Mouse (Mus musculus): ENCODE results near the gene Rnf121. TPM values are rescaled to one million over a fixed set of nuclear protein-coding genes. Genes with fewer than 3 reads are reported as not detected.
"Not testable (repeated sequence)": the region's sequence is repeated elsewhere in the genome, so short reads cannot be mapped to it uniquely, and the experiment has no call there.

The Rnf121 gene
- polyA plus RNA-seq, 1 experiment from 2014 or later, result 33.5 TPM

- no peak for ATAC-seq (ENCODE audit: low FRiP score)
- 87% methylated on average over 9 of the region's 9 CpGs for WGBS
- no peak overlapping the region; the same call in 1 of the 2 replicates for H3K9ac ChIP-seq (replicated peaks)
Observed at GRCm38 (mm10) chr7:102063891-102064290, 1.4 kb downstream of the Rnf121 start.

DNA sequence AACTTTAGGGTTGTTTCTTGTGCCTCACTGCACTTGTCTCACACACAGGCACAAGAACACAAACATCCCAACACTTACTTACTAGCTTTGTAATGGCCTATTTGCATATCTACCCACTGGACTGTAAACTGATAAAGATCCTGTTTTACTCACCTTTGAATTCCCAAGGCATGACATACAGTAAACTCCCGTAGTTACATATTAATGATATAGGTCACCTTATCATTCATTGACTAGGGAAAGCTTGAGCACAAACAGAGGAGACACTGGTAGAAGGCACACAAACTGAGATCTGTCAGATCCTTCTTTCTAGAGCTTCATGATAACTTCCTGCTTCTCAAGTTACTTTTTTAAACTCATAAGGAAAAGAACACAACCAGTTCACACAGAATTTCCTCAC is 3.1 kb downstream of the Rnf121 start:
- no peak for ATAC-seq (ENCODE audit: low FRiP score)
- H3K9me3 ChIP-seq (replicated peaks), result no peaks in the 10 kb centered on the region
- 87% methylated on average over 1 of the region's 1 CpGs for WGBS
- H3K27ac ChIP-seq (replicated peaks), result no peak overlapping the region
- H3K36me3 ChIP-seq, result no peaks in the 10 kb centered on the region
- no peak overlapping the region for H3K4me3 ChIP-seq (replicated peaks)
- H3K9ac ChIP-seq (replicated peaks), result no peak overlapping the region
- no peak overlapping the region for H3K4me2 ChIP-seq
- H3K27me3 ChIP-seq (replicated peaks), result no peaks in the 10 kb centered on the region
- peaks cover 39% of the 10 kb centered on the region for H3K4me1 ChIP-seq

More at GRCm38 (mm10) chr7:102063891-102064290, 1.4 kb downstream of the Rnf121 start:
- no peak overlapping the region for H3K27ac ChIP-seq (replicated peaks)
- H3K4me1 ChIP-seq, result peaks cover 39% of the 10 kb centered on the region
- H3K4me2 ChIP-seq, result peak overlapping the region; percentile 69
- H3K4me3 ChIP-seq (replicated peaks), result peak overlapping the region; percentile 79
- H3K9me3 ChIP-seq (replicated peaks), result no peaks in the 10 kb centered on the region
- no peaks in the 10 kb centered on the region for H3K27me3 ChIP-seq (replicated peaks)
- H3K36me3 ChIP-seq, result no peaks in the 10 kb centered on the region

DNA sequence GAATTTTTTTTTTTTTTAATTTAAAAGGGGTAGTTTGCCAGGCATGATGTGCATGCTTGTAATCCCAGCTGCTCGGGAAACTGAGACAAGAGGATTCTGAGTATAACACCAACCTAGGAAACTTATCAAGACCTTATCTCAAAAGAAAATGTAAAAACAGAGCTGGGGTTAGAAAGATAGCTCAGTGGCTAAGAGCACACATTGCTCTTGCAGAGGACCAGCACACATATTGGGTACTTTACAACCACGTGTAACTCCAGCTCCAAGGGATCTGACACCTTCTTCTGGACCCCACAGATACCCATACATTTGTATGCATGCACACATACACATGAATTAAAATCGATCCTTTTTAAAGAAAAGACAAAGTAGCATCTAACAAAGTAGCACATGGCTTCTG is 3.9 kb downstream of the Rnf121 start:
- H3K4me3 ChIP-seq (replicated peaks), result no peak overlapping the region
- H3K27me3 ChIP-seq (replicated peaks), result no peaks in the 10 kb centered on the region
- no peak overlapping the region for H3K9ac ChIP-seq (replicated peaks)
- WGBS, result 92% methylated on average over 3 of the region's 3 CpGs
- H3K36me3 ChIP-seq, result no peaks in the 10 kb centered on the region
- no peaks in the 10 kb centered on the region for H3K9me3 ChIP-seq (replicated peaks)
- no peak overlapping the region for H3K4me2 ChIP-seq
- ATAC-seq (ENCODE audit: low FRiP score), result no peak
- H3K4me1 ChIP-seq, result peaks cover 34% of the 10 kb centered on the region
- no peak overlapping the region for H3K27ac ChIP-seq (replicated peaks)

- H3K4me3 ChIP-seq (replicated peaks); H3K27ac ChIP-seq (replicated peaks); H3K9me3 ChIP-seq (replicated peaks); H3K9ac ChIP-seq (replicated peaks); H3K4me2 ChIP-seq; ATAC-seq (ENCODE audit: low FRiP score); H3K27me3 ChIP-seq (replicated peaks); H3K4me1 ChIP-seq: not testable (repeated sequence)
- H3K36me3 ChIP-seq, result peaks cover 12% of the 10 kb centered on the region
Observed at GRCm38 (mm10) chr7:102048524-102048923, 16.7 kb downstream of the Rnf121 start.

DNA sequence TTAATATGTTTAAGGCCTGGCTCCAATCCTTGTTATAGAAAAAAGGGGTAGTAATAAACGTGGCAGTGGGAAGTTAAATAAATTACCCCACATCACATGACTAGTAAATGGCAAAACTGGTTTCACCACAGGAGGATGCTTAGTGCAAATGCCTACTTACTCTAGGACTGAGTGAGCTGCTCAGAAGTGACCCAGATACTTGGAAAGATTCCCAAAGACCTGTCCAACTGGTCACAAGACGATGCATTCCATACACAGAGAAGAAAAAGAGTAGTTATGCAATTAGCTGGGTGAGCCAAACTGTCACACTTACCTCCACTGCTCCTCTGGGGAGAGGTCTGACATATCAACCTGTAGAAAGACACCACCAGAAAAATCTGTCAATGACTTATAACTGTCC is 23.0 kb downstream of the Rnf121 start:
- H3K4me3 ChIP-seq (replicated peaks), result no peak overlapping the region
- H3K4me2 ChIP-seq, result no peak overlapping the region
- H3K27me3 ChIP-seq (replicated peaks), result no peaks in the 10 kb centered on the region
- H3K36me3 ChIP-seq, result peaks cover 37% of the 10 kb centered on the region
- no peaks in the 10 kb centered on the region for H3K9me3 ChIP-seq (replicated peaks)
- no peaks in the 10 kb centered on the region for H3K4me1 ChIP-seq
- ATAC-seq (ENCODE audit: low FRiP score), result no peak
- 89% methylated on average over 2 of the region's 2 CpGs for WGBS
- H3K9ac ChIP-seq (replicated peaks), result no peak overlapping the region
- H3K27ac ChIP-seq (replicated peaks), result no peak overlapping the region

DNA sequence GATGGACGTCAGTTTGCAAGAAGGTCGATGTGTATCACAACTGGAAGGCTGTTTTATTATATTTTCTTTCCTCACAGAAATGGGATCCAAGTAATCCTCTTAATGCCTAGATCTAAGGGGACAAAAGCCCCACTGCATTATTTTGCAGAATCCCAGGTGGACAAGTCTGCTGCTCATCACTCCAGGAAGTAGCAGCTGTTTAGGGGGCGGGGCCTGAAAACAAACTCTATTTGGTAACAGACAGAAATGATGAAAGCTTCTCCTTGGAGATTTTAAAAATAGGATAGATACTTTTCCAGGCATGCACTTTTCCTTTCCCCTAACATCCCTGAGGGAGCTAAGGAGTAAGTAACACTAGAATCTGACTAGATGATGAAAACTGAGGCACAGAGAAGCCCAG is 28.0 kb downstream of the Rnf121 start:
- WGBS, result 93% methylated on average over 3 of the region's 3 CpGs
- Histone ChIP-seq H3K9ac (replicated peaks) (no peak overlapping the region), H3K27me3 (replicated peaks) (no peaks in the 10 kb centered on the region), H3K9me3 (replicated peaks) (no peaks in the 10 kb centered on the region), H3K4me3 (replicated peaks) (no peak overlapping the region), H3K4me1 (no peaks in the 10 kb centered on the region), H3K36me3 (peaks cover 83% of the 10 kb centered on the region), H3K27ac (replicated peaks) (no peak overlapping the region), H3K4me2 (no peak overlapping the region)
- no peak for ATAC-seq (ENCODE audit: low FRiP score)

GRCm38 (mm10) chr7:102035534-102035933 is 29.7 kb downstream of the Rnf121 start:
- peaks cover 95% of the 10 kb centered on the region for H3K36me3 ChIP-seq

DNA sequence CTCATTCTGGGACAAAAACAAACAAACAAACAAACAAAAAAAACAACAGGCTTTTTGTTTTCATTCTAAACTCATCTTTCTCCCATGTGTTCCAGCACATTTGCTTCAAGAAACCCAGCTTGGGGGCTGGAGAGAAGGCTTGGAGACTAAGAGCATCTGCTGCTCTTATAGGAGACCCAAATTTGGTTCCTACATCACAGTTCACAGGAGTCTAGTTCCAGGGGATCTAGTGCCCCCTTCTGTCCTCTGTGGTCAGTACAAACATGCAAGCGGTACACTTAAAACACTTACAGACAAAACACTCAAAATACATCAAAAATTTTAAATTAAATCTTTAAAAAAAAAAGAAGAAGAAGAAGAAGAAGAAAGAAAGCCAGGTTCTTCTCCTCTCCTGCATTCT is 30.4 kb downstream of the Rnf121 start:
- no peak for ATAC-seq (ENCODE audit: low FRiP score)
- no peak overlapping the region for H3K9ac ChIP-seq (replicated peaks)
- H3K27me3 ChIP-seq (replicated peaks), result no peaks in the 10 kb centered on the region
- WGBS, result 96% methylated on average over 1 of the region's 1 CpGs
- no peaks in the 10 kb centered on the region for H3K4me1 ChIP-seq
- peaks cover 93% of the 10 kb centered on the region for H3K36me3 ChIP-seq
- H3K4me3 ChIP-seq (replicated peaks), result no peak overlapping the region
- no peak overlapping the region for H3K4me2 ChIP-seq
- no peak overlapping the region for H3K27ac ChIP-seq (replicated peaks)
- no peaks in the 10 kb centered on the region for H3K9me3 ChIP-seq (replicated peaks)

More at GRCm38 (mm10) chr7:102035534-102035933, 29.7 kb downstream of the Rnf121 start:
- 95% methylated on average over 2 of the region's 2 CpGs for WGBS
- Histone ChIP-seq H3K9ac (replicated peaks) (no peak overlapping the region), H3K27me3 (replicated peaks) (no peaks in the 10 kb centered on the region), H3K4me2 (no peak overlapping the region), H3K4me3 (replicated peaks) (no peak overlapping the region), H3K9me3 (replicated peaks) (no peaks in the 10 kb centered on the region), H3K27ac (replicated peaks) (no peak overlapping the region), H3K4me1 (no peaks in the 10 kb centered on the region)
- ATAC-seq (ENCODE audit: low FRiP score), result no peak

GRCm38 (mm10) chr7:102025187-102026119 is 39.8 kb downstream of the Rnf121 start:
- Histone ChIP-seq H3K9me3 (replicated peaks) (no peaks in the 10 kb centered on the region), H3K27me3 (replicated peaks) (no peaks in the 10 kb centered on the region), H3K36me3 (peaks cover 61% of the 10 kb centered on the region), H3K4me1 (no peaks in the 10 kb centered on the region), H3K4me2 (no peak overlapping the region), H3K9ac (replicated peaks) (no peak overlapping the region), H3K4me3 (replicated peaks) (no peak overlapping the region), H3K27ac (replicated peaks) (no peak overlapping the region)
- no peak for ATAC-seq (ENCODE audit: low FRiP score)
- WGBS, result 83% methylated on average over 2 of the region's 2 CpGs

- no peak overlapping the region for H3K9ac ChIP-seq (replicated peaks)
- WGBS, result 96% methylated on average over 9 of the region's 9 CpGs
- ATAC-seq (ENCODE audit: low FRiP score), result no peak
- no peak overlapping the region for H3K4me2 ChIP-seq
- H3K36me3 ChIP-seq, result peaks cover 63% of the 10 kb centered on the region
- no peaks in the 10 kb centered on the region for H3K4me1 ChIP-seq
- H3K27ac ChIP-seq (replicated peaks), result no peak overlapping the region
- H3K4me3 ChIP-seq (replicated peaks), result no peak overlapping the region
- no peaks in the 10 kb centered on the region for H3K9me3 ChIP-seq (replicated peaks)
- no peaks in the 10 kb centered on the region for H3K27me3 ChIP-seq (replicated peaks)
Observed at GRCm38 (mm10) chr7:102023821-102024220, 41.4 kb downstream of the Rnf121 start.

GRCm38 (mm10) chr7:102020934-102021333 is 44.3 kb downstream of the Rnf121 start:
- ATAC-seq (ENCODE audit: low FRiP score), result 0 out of 2 replicates have a peak, but pooled peaks have one; percentile 62
- H3K36me3 ChIP-seq, result peaks cover 75% of the 10 kb centered on the region

GRCm38 (mm10) chr7:102019362-102019761 is 45.9 kb downstream of the Rnf121 start:
- H3K4me1 ChIP-seq, result no peaks in the 10 kb centered on the region
- no peak overlapping the region for H3K4me3 ChIP-seq (replicated peaks)
- no peak overlapping the region for H3K9ac ChIP-seq (replicated peaks)
- WGBS, result 73% methylated on average over 3 of the region's 3 CpGs
- peak overlapping the region; percentile 20 for H3K27ac ChIP-seq (replicated peaks)
- no peaks in the 10 kb centered on the region for H3K27me3 ChIP-seq (replicated peaks)
- H3K9me3 ChIP-seq (replicated peaks), result no peaks in the 10 kb centered on the region
- no peak overlapping the region for H3K4me2 ChIP-seq
- no peak for ATAC-seq (ENCODE audit: low FRiP score)
- peaks cover 87% of the 10 kb centered on the region for H3K36me3 ChIP-seq

More at GRCm38 (mm10) chr7:102020934-102021333, 44.3 kb downstream of the Rnf121 start:
- H3K27ac ChIP-seq (replicated peaks); H3K27me3 ChIP-seq (replicated peaks); H3K9ac ChIP-seq (replicated peaks); H3K4me1 ChIP-seq; H3K4me2 ChIP-seq; H3K4me3 ChIP-seq (replicated peaks); H3K9me3 ChIP-seq (replicated peaks): not testable (repeated sequence)
- WGBS, result 75% methylated on average over 2 of the region's 2 CpGs

Measured in neural tube, embryonic 15.5 days (tissue).